Mouse (Mus musculus) lung, embryonic 14.5 days (tissue): ENCODE measurements around the gene Gm10490. TPM values are rescaled to one million over a fixed set of nuclear protein-coding genes. Genes with fewer than 3 reads are reported as not detected.

Experiments used
- ATAC-seq: fragments of 200-750 bp; cut with Nextera tagmentation; 2 replicates; pipeline ENCODE4 v1.8.0; 2017; ENCODE audit warnings: mild to moderate bottlenecking, moderate TSS enrichment, moderate library complexity; ENCODE audit not compliant: insufficient read depth
- DNase-seq: peaks from one replicate; pipeline ENCODE4 v3.0.0-alpha.2; 2015
- H3K27ac ChIP-seq: fragments of 300-500 bp; sonication (generic); 2 replicates; pipeline ENCODE4 v1.5.1; 2014; ENCODE audit warnings: low read depth, mild to moderate bottlenecking, moderate library complexity
- H3K27me3 ChIP-seq: fragments of 300-500 bp; sonication (generic); 2 replicates; pipeline ENCODE4 v1.6.1; 2014; ENCODE audit warnings: low read length, control low read depth; ENCODE audit not compliant: insufficient read depth
- H3K36me3 ChIP-seq: fragments of 300-500 bp; sonication (generic); 2 replicates; pipeline ENCODE4 v1.6.1; 2014; ENCODE audit warnings: control low read depth; ENCODE audit not compliant: insufficient read depth
- H3K4me1 ChIP-seq: fragments of 300-500 bp; sonication (generic); 2 replicates; pipeline ENCODE4 v1.6.1; 2014; ENCODE audit warnings: antibody characterized with exemption, control low read depth; ENCODE audit not compliant: insufficient read depth
- H3K4me2 ChIP-seq: fragments of 300-500 bp; sonication (generic); 2 replicates; pipeline ENCODE4 v1.6.1; 2014; ENCODE audit warnings: mild to moderate bottlenecking
- H3K4me3 ChIP-seq: fragments of 300-500 bp; sonication (generic); 2 replicates; pipeline ENCODE4 v1.5.1; 2014; ENCODE audit warnings: low read depth, low read length
- H3K9ac ChIP-seq: fragments of 300-500 bp; sonication (generic); 2 replicates; pipeline ENCODE4 v1.6.1; 2014
- H3K9me3 ChIP-seq: fragments of 300-500 bp; sonication (generic); 2 replicates; pipeline ENCODE4 v1.6.1; 2016; ENCODE audit warnings: low read depth, low read length, control low read depth
- CTCF ChIP-seq: IDR thresholded peaks from 2 replicates; pipeline ENCODE4 v1.5.1; 2016; ENCODE audit warnings: antibody characterized with exemption, low read depth
- WGBS: fragments of 180-500 bp; shearing (Covaris S2); extraction: QIAGEN DNeasy Blood & Tissue Kit; methylation state at CpG from one replicate; pipeline ENCODE4 v1.1.7; 2014; 5-methylcytosine and 5-hydroxymethylcytosine counted together
- polyA plus RNA-seq: library from polyadenylated mRNA; unstranded; fragments of >200 nt; fragmentation: Nextera tagmentation; extraction: Ambion mirVana; gene quantifications from 2 replicates; pipeline ENCODE4 v1.2.1, GENCODE M21; 2014

Gm10490 gene
- polyA plus RNA-seq, 1 experiment from 2014 or later: not detected

DNA sequence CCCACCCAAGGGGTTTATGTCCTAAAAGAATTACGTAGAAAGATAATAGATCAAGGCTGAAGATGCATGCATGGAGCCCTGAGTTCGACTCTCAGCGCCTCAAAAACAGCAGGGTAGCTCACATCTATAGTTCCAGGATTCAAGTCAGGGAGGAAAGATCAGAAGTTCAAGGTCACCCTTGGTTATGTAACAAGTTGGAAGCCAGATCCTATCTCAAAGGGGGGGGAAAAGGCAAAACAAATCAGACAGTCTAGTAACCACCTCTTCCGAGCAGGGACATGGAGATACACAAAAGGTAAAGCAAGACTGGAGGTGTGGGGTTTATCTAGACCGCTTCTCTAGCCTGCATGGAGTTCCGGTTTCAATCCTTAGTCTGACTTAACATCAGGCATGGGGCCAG lies 16.9 kb downstream of the Gm10490 start:
- TF ChIP-seq CTCF: no peak
- Histone ChIP-seq H3K4me3 (no peak overlapping the region), H3K27me3 (peaks cover 60% of the 10 kb centered on the region), H3K9ac (no peak overlapping the region), H3K27ac (no peak overlapping the region), H3K4me1 (no peaks in the 10 kb centered on the region), H3K9me3 (no peaks in the 10 kb centered on the region), H3K36me3 (0 out of 2 replicates have a peak, but pooled peaks cover 7% of the 10 kb centered on the region), H3K4me2 (no peak overlapping the region)
- no peak for DNase-seq
- 61% methylated on average over 6 of the region's 6 CpGs for WGBS
- ATAC-seq: no peak

DNA sequence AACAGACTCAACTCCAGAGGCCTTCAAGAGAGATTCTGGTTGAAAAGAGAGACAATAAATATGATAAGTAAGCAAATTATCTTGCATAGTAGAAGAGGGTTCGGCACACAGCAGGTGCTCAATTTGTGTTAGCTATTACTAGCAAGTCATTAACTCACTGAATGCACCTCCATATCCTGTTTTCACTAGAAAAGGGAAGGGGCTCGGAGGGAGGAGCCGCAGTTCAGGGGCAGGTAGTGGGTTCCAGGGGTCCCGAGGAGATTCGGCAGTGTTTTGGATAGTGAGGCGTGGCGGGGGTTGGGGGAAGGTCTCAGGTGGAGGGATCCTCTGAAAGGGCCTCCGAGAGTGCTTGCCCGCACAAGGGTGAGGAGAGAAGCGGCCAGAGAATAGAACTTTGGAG lies 17.8 kb downstream of the Gm10490 start:
- H3K4me3 ChIP-seq: no peak overlapping the region
- H3K27ac ChIP-seq: no peak overlapping the region
- H3K9me3 ChIP-seq: no peaks in the 10 kb centered on the region
- DNase-seq (no peak), ATAC-seq (no peak)
- H3K27me3 ChIP-seq: peaks cover 53% of the 10 kb centered on the region
- H3K4me2 ChIP-seq: no peak overlapping the region
- H3K9ac ChIP-seq: no peak overlapping the region
- 0 out of 2 replicates have a peak, but pooled peaks cover 13% of the 10 kb centered on the region for H3K36me3 ChIP-seq
- no peak for TF ChIP-seq CTCF
- no peaks in the 10 kb centered on the region for H3K4me1 ChIP-seq
- WGBS: 16% methylated on average over 10 of the region's 10 CpGs

DNA sequence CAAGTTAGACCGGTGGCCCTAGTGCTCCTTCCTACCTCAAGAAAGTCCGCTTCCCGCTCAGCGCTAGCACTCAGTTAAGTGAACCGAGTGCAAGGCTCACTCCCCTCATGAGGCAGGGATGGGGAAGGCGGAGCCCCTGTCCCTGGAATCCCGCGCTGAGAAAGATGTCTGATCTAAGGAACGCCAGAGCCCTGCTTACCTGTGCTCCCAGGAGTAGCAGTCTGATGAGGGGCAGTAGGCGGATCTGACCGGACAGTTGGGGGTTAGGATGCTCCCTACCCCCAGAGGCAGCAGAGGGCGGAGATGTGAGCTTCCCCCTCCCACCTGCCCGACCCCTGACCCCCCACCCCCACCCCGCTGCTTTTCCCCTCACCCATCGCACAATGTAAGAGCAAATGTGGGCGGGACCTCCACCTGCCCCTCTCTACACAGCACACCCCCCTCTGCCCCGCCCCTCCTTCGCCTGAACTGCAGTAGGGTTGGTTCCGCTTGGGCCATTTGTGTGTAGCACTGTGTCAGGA lies 19.0 kb downstream of the Gm10490 start, which contains the start of gene Eras:
Eras (minus strand) TSS at position 338 of the 521 bp plus-strand sequence.
- Histone ChIP-seq H3K4me1 (no peaks in the 10 kb centered on the region), H3K4me2 (no peak within 1 kb of the TSS), H3K27ac (no peak within 1 kb of the TSS), H3K9me3 (no peaks in the 10 kb centered on the region), H3K9ac (no peak within 1 kb of the TSS), H3K27me3 (peaks cover 41% of the 10 kb centered on the region), H3K4me3 (no peak within 1 kb of the TSS), H3K36me3 (0 out of 2 replicates have a peak, but pooled peaks cover 13% of the 10 kb centered on the region)
- TF ChIP-seq CTCF: no peak
- 11% methylated on average over 14 of the region's 19 CpGs for WGBS
- DNase-seq (no peak), ATAC-seq (no peak)

- no peak overlapping the region for H3K4me3 ChIP-seq
- H3K27me3 ChIP-seq: no peaks in the 10 kb centered on the region
- peak; percentile 35; the same call in 1 of the 2 replicates for TF ChIP-seq CTCF
- H3K4me2 ChIP-seq: no peak overlapping the region
- WGBS: 52% methylated on average over 11 of the region's 11 CpGs
- 0 out of 2 replicates have a peak, but pooled peaks cover under 1% of the 10 kb centered on the region for H3K36me3 ChIP-seq
- ATAC-seq (no peak), DNase-seq (no peak)
- H3K9me3 ChIP-seq: no peaks in the 10 kb centered on the region
- H3K4me1 ChIP-seq: no peaks in the 10 kb centered on the region
- H3K9ac ChIP-seq: no peak overlapping the region
- H3K27ac ChIP-seq: no peak overlapping the region
Observed at GRCm38 (mm10) chrX:7936874-7937273, 27.5 kb downstream of the Gm10490 start.

DNA sequence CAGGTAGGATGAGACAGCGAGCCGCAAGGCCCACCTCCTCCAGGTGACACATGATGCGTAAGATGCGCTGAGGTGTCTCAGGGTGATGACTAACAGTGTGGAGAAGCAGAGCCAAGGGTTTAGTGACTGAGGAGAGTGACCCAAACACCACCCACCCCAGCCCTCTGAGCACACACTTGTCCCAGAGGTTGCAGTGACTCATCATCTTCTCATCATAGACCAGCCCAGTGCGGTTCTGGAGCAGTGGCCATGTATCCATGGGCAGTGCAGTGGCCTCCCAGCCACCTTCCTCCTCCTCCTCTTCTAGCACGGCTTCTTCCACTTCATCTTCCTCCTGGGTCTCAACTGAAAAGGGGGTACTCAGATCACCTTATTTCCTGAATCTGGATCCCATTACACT lies 28.3 kb downstream of the Gm10490 start:
- no peak overlapping the region for H3K27ac ChIP-seq
- TF ChIP-seq CTCF: no peak
- no peak for ATAC-seq
- no peaks in the 10 kb centered on the region for H3K4me1 ChIP-seq
- no peak overlapping the region for H3K4me3 ChIP-seq
- no peak for DNase-seq
- H3K9ac ChIP-seq: no peak overlapping the region
- H3K27me3 ChIP-seq: no peaks in the 10 kb centered on the region
- no peaks in the 10 kb centered on the region for H3K9me3 ChIP-seq
- 94% methylated on average over 6 of the region's 6 CpGs for WGBS
- no peak overlapping the region for H3K4me2 ChIP-seq
- H3K36me3 ChIP-seq: no peaks in the 10 kb centered on the region

GRCm38 (mm10) chrX:7945618-7946017 lies 36.3 kb downstream of the Gm10490 start:
- Histone ChIP-seq H3K27ac (no peak overlapping the region), H3K4me1 (no peaks in the 10 kb centered on the region), H3K4me2 (no peak overlapping the region), H3K27me3 (no peaks in the 10 kb centered on the region), H3K36me3 (no peaks in the 10 kb centered on the region), H3K9me3 (no peaks in the 10 kb centered on the region), H3K4me3 (no peak overlapping the region), H3K9ac (no peak overlapping the region)
- DNase-seq (no peak), ATAC-seq (no peak)
- TF ChIP-seq CTCF: no peak
- 72% methylated on average over 8 of the region's 8 CpGs for WGBS

DNA sequence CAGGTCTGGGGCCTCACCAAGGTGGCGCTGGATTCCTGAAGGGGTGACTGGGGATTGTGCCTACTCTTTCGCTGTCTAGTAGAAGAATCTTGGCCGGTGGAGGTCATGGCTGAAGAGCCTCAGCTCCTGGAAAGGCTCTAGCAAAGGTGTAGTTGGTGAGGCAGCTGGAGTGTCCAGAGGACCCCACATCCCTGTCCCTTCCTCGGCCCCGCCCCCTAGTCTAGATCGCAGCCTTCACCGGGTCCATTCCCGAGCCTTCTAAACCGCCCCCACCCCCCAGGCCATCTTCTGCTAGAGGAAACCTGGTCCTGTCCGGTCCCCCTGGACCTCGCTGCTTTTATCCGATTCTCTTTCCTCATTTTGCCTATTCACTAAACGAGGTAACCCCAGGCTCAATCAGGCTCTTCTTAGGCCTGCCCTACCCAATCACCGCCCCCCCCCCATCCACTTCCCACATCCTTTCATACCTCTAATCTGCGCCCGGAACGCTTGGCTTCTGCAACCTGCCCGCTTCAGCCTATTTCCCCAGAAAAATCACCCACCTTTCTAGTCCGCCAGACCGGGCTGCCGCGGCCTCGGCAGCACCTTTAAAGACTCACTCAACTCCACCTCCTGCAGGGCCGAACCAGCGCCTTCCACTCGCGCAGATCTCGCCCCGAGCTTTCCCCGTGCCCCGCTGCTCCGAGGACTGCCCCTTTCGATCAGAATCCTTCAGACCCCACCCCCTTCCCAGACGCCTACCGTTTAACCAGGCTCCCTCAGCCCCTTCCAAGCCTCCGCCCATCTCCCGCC lies 38.0 kb downstream of the Gm10490 start, which contains the start of gene Hdac6:
Hdac6 (minus strand) TSS at position 782 of the 792 bp plus-strand sequence.
- peak; percentile 36 for ATAC-seq
- H3K36me3 ChIP-seq: no peaks in the 10 kb centered on the region
- H3K9me3 ChIP-seq: no peaks in the 10 kb centered on the region
- 13% methylated on average over 35 of the region's 37 CpGs for WGBS
- peak within 1 kb of the TSS; percentile 48 for H3K9ac ChIP-seq
- H3K4me1 ChIP-seq: no peaks in the 10 kb centered on the region
- H3K27me3 ChIP-seq: no peaks in the 10 kb centered on the region
- no peak within 1 kb of the TSS for H3K27ac ChIP-seq
- TF ChIP-seq CTCF: no peak
- no peak for DNase-seq
- peak within 1 kb of the TSS; percentile 62 for H3K4me2 ChIP-seq
- H3K4me3 ChIP-seq: peak within 1 kb of the TSS; percentile 48
